Mouse (Mus musculus): ENCODE results near the gene Hexim1. TPM values are rescaled to one million over a fixed set of nuclear protein-coding genes. Genes with fewer than 3 reads are reported as not detected.

Hexim1 gene
- total and polyA plus RNA-seq, 3 experiments: 20.2 to 51.8 (median 25.9) TPM

- TF ChIP-seq TCF12 (IDR thresholded peaks at IDR 0.05; ENCODE audit: low read depth, low read length) (peak; percentile 30; the same call in 1 of the 2 replicates), ZKSCAN1 (IDR thresholded peaks at IDR 0.05; ENCODE audit: borderline replicate concordance, low read depth, low read length) (no peak), MAX (IDR thresholded peaks at IDR 0.05; ENCODE audit: low read length) (peak; percentile 78), CHD1 (IDR thresholded peaks at IDR 0.05; ENCODE audit: low read depth, low read length) (peak; percentile 28; the same call in 1 of the 2 replicates), CTCF (conservative IDR thresholded peaks at IDR 0.05 in 1 of 2, IDR thresholded peaks at IDR 0.05 in 1 of 2; ENCODE audit: low read depth in 2 of 2, low read length in 2 of 2) (no peak), MYC (IDR thresholded peaks at IDR 0.05; ENCODE audit: low read depth, low read length) (no peak), ZMIZ1 (IDR thresholded peaks at IDR 0.05; ENCODE audit: low read depth, low read length) (no peak), ZNF384 (IDR thresholded peaks at IDR 0.05; ENCODE audit: low read depth, low read length) (no peak), RAD21 (IDR thresholded peaks at IDR 0.05; ENCODE audit: low read depth, low read length) (no peak), SIN3A (IDR thresholded peaks at IDR 0.05; ENCODE audit: low read length) (peak; percentile 4; the same call in 1 of the 2 replicates)
Measured at GRCm38 (mm10) chr11:103133456-103134185, 17.6 kb downstream of the Hexim1 start (continued).

DNA sequence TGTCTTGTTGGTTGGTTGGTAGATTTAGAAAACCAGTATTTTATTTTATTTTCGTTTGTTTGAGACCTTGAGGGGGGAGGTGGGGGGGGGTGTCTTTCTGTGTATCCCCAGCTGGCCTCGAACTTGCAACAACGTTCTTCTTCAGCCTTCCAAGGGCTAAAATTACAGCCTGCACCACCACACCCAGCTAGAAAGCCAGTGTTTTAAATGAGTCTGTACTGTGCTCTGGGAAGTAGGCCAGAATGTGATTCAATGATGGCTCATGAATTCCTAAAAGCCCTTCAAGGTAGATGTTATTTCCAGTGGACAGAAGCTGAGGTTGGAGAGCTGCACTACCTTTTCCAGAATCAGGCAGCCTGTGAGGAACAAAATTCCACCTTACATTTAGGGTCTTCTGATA is 18.2 kb downstream of the Hexim1 start:
- Histone ChIP-seq H3K36me3 (replicated peaks in 1 of 2; ENCODE audit: control insufficient read depth in 1 of 2, insufficient read depth in 1 of 2, low read length in 1 of 2) (peaks cover 23 to 51% of the 10 kb centered on the region in 2 experiments), H3K4me1 (ENCODE audit: control insufficient read depth in 1 of 2, insufficient read depth in 2 of 2) (peaks cover 6 to 58% of the 10 kb centered on the region in 2 experiments), H3K9me3 (replicated peaks; ENCODE audit: low read length) (no peaks in the 10 kb centered on the region), H3K27me3 (replicated peaks) (no peaks in the 10 kb centered on the region), H3K4me2 (ENCODE audit: insufficient read depth, low read depth, poor library complexity, severe bottlenecking) (peak overlapping the region; percentile 86), H3K27ac (ENCODE audit: insufficient read depth, low read depth) (peak overlapping the region; percentile 53; the same call in 1 of the 2 replicates), H3K79me2 (replicated peaks; ENCODE audit: control insufficient read depth, extremely low read depth, insufficient read depth, poor library complexity, severe bottlenecking) (peaks cover 37% of the 10 kb centered on the region), H3K9ac (ENCODE audit: insufficient read depth, low read depth) (peak overlapping the region; percentile 99), H3K4me3 (replicated peaks in 1 of 3; ENCODE audit: low read depth in 2 of 3, low read length in 2 of 3, poor library complexity in 1 of 3) (peak overlapping the region; percentile 55 to 85 (median 56))
- dilution Hi-C loops (cut with MboI; ENCODE audit: extremely low pct_ligation_motif_present, extremely low pct_unique_long_range_greater_than_20kb, low sequenced_read_pairs): no loop called here
- TF ChIP-seq TBP (conservative IDR thresholded peaks at IDR 0.05; ENCODE audit: low read depth, low read length) (peak; percentile 97), CHD1 (IDR thresholded peaks at IDR 0.05; ENCODE audit: low read depth, low read length) (peak; percentile 55; the same call in 1 of the 2 replicates), KAT2A (IDR thresholded peaks at IDR 0.05; ENCODE audit: insufficient replicate concordance, low read length) (no peak), ZNF384 (IDR thresholded peaks at IDR 0.05; ENCODE audit: low read depth, low read length) (no peak)
- in situ Hi-C loops (cut with MboI; ENCODE audit: low pct_ligation_motif_present, low pct_unique_long_range_greater_than_20kb, low sequenced_read_pairs): no loop called here
- DNase-seq (ENCODE audit: extremely low read depth): peak; percentile 51

GRCm38 (mm10) chr11:103136039-103136577 is 20.1 kb downstream of the Hexim1 start:
- Histone ChIP-seq H3K9me3 (replicated peaks; ENCODE audit: low read length) (no peaks in the 10 kb centered on the region), H3K4me2 (ENCODE audit: insufficient read depth, low read depth, poor library complexity, severe bottlenecking) (no peak overlapping the region), H3K9ac (ENCODE audit: insufficient read depth, low read depth) (no peak overlapping the region), H3K36me3 (replicated peaks in 1 of 2; ENCODE audit: control insufficient read depth in 1 of 2, insufficient read depth in 1 of 2, low read length in 1 of 2) (peaks cover 37 to 52% of the 10 kb centered on the region in 2 experiments), H3K79me2 (replicated peaks; ENCODE audit: control insufficient read depth, extremely low read depth, insufficient read depth, poor library complexity, severe bottlenecking) (peaks cover 27% of the 10 kb centered on the region), H3K4me3 (replicated peaks in 1 of 3; ENCODE audit: low read depth in 2 of 3, low read length in 2 of 3, poor library complexity in 1 of 3) (no peak overlapping the region), H3K4me1 (ENCODE audit: control insufficient read depth in 1 of 2, insufficient read depth in 2 of 2) (peaks cover 6 to 42% of the 10 kb centered on the region in 2 experiments), H3K27me3 (replicated peaks) (no peaks in the 10 kb centered on the region), H3K27ac (ENCODE audit: insufficient read depth, low read depth) (no peak overlapping the region)
- dilution Hi-C loops (cut with MboI; ENCODE audit: extremely low pct_ligation_motif_present, extremely low pct_unique_long_range_greater_than_20kb, low sequenced_read_pairs): no loop called here
- in situ Hi-C loops (cut with MboI; ENCODE audit: low pct_ligation_motif_present, low pct_unique_long_range_greater_than_20kb, low sequenced_read_pairs): no loop called here
- TF ChIP-seq MEF2A (IDR thresholded peaks at IDR 0.05; ENCODE audit: borderline replicate concordance, low read depth, low read length): no peak
- no peak for TF ChIP-seq ZNF384 (IDR thresholded peaks at IDR 0.05; ENCODE audit: low read depth, low read length)
- no peak for TF ChIP-seq ZC3H11A (IDR thresholded peaks at IDR 0.05; ENCODE audit: low read depth, low read length)
- no peak for TF ChIP-seq ETS1 (conservative IDR thresholded peaks at IDR 0.05; ENCODE audit: low read depth, low read length)
- TF ChIP-seq JUND (conservative IDR thresholded peaks at IDR 0.05; ENCODE audit: low read depth, low read length): no peak
- TF ChIP-seq CHD1 (IDR thresholded peaks at IDR 0.05; ENCODE audit: low read depth, low read length): no peak
- no peak for TF ChIP-seq MAX (IDR thresholded peaks at IDR 0.05; ENCODE audit: low read length)
- TF ChIP-seq MAZ (IDR thresholded peaks at IDR 0.05; ENCODE audit: low read depth, low read length): no peak
- no peak for DNase-seq (ENCODE audit: extremely low read depth)

All from CH12.LX (cell line).